Mouse (Mus musculus) retina, postnatal 7 days (tissue): ENCODE results near the gene Ctcf.
A peak's percentile ranks its signal among the peaks of the same experiment; 100 is the strongest.

ENCODE experiments used
- DNase-seq: peaks from one replicate; pipeline ENCODE4 v3.0.0-alpha.2; 2012; ENCODE audit warnings: low read depth, low spot score

Ctcf gene

GRCm38 (mm10) chr8:105617451-105618278 is 18.7 kb upstream of the Ctcf start:
- DNase-seq: no peak

GRCm38 (mm10) chr8:105618279-105618634 is 18.1 kb upstream of the Ctcf start:
- DNase-seq: no peak

- DNase-seq: no peak
Observed at GRCm38 (mm10) chr8:105618892-105619591, 17.3 kb upstream of the Ctcf start.

- DNase-seq: no peak
Observed at GRCm38 (mm10) chr8:105620211-105620610, 16.2 kb upstream of the Ctcf start.

GRCm38 (mm10) chr8:105620946-105621720 is 15.2 kb upstream of the Ctcf start:
- no peak for DNase-seq

GRCm38 (mm10) chr8:105621841-105622240 is 14.5 kb upstream of the Ctcf start:
- no peak for DNase-seq

- DNase-seq: peak; percentile 92
Observed at GRCm38 (mm10) chr8:105622421-105622920, 13.9 kb upstream of the Ctcf start.

GRCm38 (mm10) chr8:105623118-105623517 is 13.2 kb upstream of the Ctcf start:
- DNase-seq: no peak

GRCm38 (mm10) chr8:105623679-105624245 is 12.6 kb upstream of the Ctcf start:
- DNase-seq: no peak

- DNase-seq: no peak
Observed at GRCm38 (mm10) chr8:105624401-105624800, 12.0 kb upstream of the Ctcf start.

- DNase-seq: no peak
Observed at GRCm38 (mm10) chr8:105624831-105625230, 11.5 kb upstream of the Ctcf start.

- no peak for DNase-seq
Observed at GRCm38 (mm10) chr8:105626086-105626485, 10.3 kb upstream of the Ctcf start.

- DNase-seq: no peak
Observed at GRCm38 (mm10) chr8:105629337-105629736, 7.0 kb upstream of the Ctcf start.

- no peak for DNase-seq
Observed at GRCm38 (mm10) chr8:105634771-105635458, 1.5 kb upstream of the Ctcf start.

- DNase-seq: no peak
Observed at GRCm38 (mm10) chr8:105635481-105635880, 887 bp upstream of the Ctcf start.

GRCm38 (mm10) chr8:105636963-105637510 is 669 bp downstream of the Ctcf start, which contains the start of gene Agrp:
Agrp (minus strand) TSS chr8:105637393.
- peak; percentile 37 for DNase-seq

- no peak for DNase-seq
Observed at GRCm38 (mm10) chr8:105637601-105638041, 1.3 kb downstream of the Ctcf start.

GRCm38 (mm10) chr8:105638510-105638909 is 2.1 kb downstream of the Ctcf start:
- DNase-seq: no peak

GRCm38 (mm10) chr8:105639835-105640234 is 3.5 kb downstream of the Ctcf start:
- no peak for DNase-seq

GRCm38 (mm10) chr8:105640511-105640910 is 4.1 kb downstream of the Ctcf start:
- no peak for DNase-seq

GRCm38 (mm10) chr8:105645205-105645604 is 8.8 kb downstream of the Ctcf start:
- DNase-seq: no peak
